Mouse (Mus musculus): ENCODE results near the gene Camsap3. TPM values are rescaled to one million over a fixed set of nuclear protein-coding genes. Genes with fewer than 3 reads are reported as not detected.
"Not testable (repeated sequence)": the region's sequence is repeated elsewhere in the genome, so short reads cannot be mapped to it uniquely, and the experiment has no call there.

Gene Camsap3
- polyA plus RNA-seq, 1 experiment from 2014 or later, result 2.4 TPM

- Histone ChIP-seq H3K27ac (ENCODE audit: poor library complexity, severe bottlenecking) (no peak overlapping the region), H3K4me3 (no peak overlapping the region), H3K27me3 (replicated peaks) (no peaks in the 10 kb centered on the region), H3K9ac (no peak overlapping the region), H3K4me2 (no peak overlapping the region), H3K36me3 (no peaks in the 10 kb centered on the region), H3K4me1 (replicated peaks) (no peaks in the 10 kb centered on the region), H3K9me3 (replicated peaks) (no peaks in the 10 kb centered on the region)
- ATAC-seq (ENCODE audit: insufficient number of reproducible peaks, low FRiP score), result no peak
- WGBS, result 73% methylated on average over 15 of the region's 15 CpGs
These were observed 10.7 kb upstream of the Camsap3 start for GRCm38 (mm10) chr8:3576211-3576960.

- no peaks in the 10 kb centered on the region for H3K36me3 ChIP-seq
- H3K4me1 ChIP-seq (replicated peaks), result no peaks in the 10 kb centered on the region
- H3K9ac ChIP-seq, result no peak overlapping the region
- H3K4me2 ChIP-seq, result no peak overlapping the region
- no peak for ATAC-seq (ENCODE audit: insufficient number of reproducible peaks, low FRiP score)
- no peaks in the 10 kb centered on the region for H3K9me3 ChIP-seq (replicated peaks)
- H3K4me3 ChIP-seq, result no peak overlapping the region
- no peaks in the 10 kb centered on the region for H3K27me3 ChIP-seq (replicated peaks)
- 69% methylated on average over 9 of the region's 9 CpGs for WGBS
- H3K27ac ChIP-seq (ENCODE audit: poor library complexity, severe bottlenecking), result no peak overlapping the region
These were observed 7.4 kb upstream of the Camsap3 start for GRCm38 (mm10) chr8:3579390-3580364.

GRCm38 (mm10) chr8:3581961-3582360 is 5.1 kb upstream of the Camsap3 start:
- not testable (repeated sequence) for H3K36me3 ChIP-seq; H3K9ac ChIP-seq; ATAC-seq (ENCODE audit: insufficient number of reproducible peaks, low FRiP score); H3K4me1 ChIP-seq (replicated peaks); H3K4me3 ChIP-seq; H3K9me3 ChIP-seq (replicated peaks); H3K4me2 ChIP-seq; H3K27ac ChIP-seq (ENCODE audit: poor library complexity, severe bottlenecking)
- WGBS, result 86% methylated on average over 3 of the region's 3 CpGs
- H3K27me3 ChIP-seq (replicated peaks), result peaks cover 12% of the 10 kb centered on the region

GRCm38 (mm10) chr8:3586452-3586851 is 641 bp upstream of the Camsap3 start:
- Histone ChIP-seq H3K4me1 (replicated peaks) (peaks cover 6% of the 10 kb centered on the region; the same call in 1 of the 2 replicates), H3K27me3 (replicated peaks) (peaks cover 29% of the 10 kb centered on the region), H3K4me2 (no peak overlapping the region), H3K27ac (ENCODE audit: poor library complexity, severe bottlenecking) (no peak overlapping the region), H3K4me3 (no peak overlapping the region), H3K9me3 (replicated peaks) (no peaks in the 10 kb centered on the region), H3K9ac (no peak overlapping the region), H3K36me3 (no peaks in the 10 kb centered on the region)
- WGBS, result 85% methylated on average over 2 of the region's 2 CpGs
- ATAC-seq (ENCODE audit: insufficient number of reproducible peaks, low FRiP score), result no peak

GRCm38 (mm10) chr8:3587391-3588257 is 531 bp downstream of the Camsap3 start:
- Histone ChIP-seq H3K27ac (ENCODE audit: poor library complexity, severe bottlenecking) (no peak overlapping the region), H3K4me3 (peak overlapping the region; percentile 63), H3K9ac (peak overlapping the region; percentile 71), H3K9me3 (replicated peaks) (no peaks in the 10 kb centered on the region), H3K4me2 (peak overlapping the region; percentile 90), H3K36me3 (no peaks in the 10 kb centered on the region), H3K4me1 (replicated peaks) (peaks cover 6% of the 10 kb centered on the region; the same call in 1 of the 2 replicates), H3K27me3 (replicated peaks) (peaks cover 29% of the 10 kb centered on the region)
- under 1% methylated on average over 76 of the region's 77 CpGs for WGBS
- ATAC-seq (ENCODE audit: insufficient number of reproducible peaks, low FRiP score), result peak; percentile 41

- Histone ChIP-seq H3K4me3 (peak overlapping the region; percentile 63), H3K27ac (ENCODE audit: poor library complexity, severe bottlenecking) (no peak overlapping the region), H3K9me3 (replicated peaks) (no peaks in the 10 kb centered on the region), H3K36me3 (no peaks in the 10 kb centered on the region), H3K27me3 (replicated peaks) (peaks cover 29% of the 10 kb centered on the region), H3K4me2 (peak overlapping the region; percentile 90), H3K9ac (peak overlapping the region; percentile 71), H3K4me1 (replicated peaks) (peaks cover 6% of the 10 kb centered on the region; the same call in 1 of the 2 replicates)
- 0 out of 2 replicates have a peak, but pooled peaks have one; percentile 39 for ATAC-seq (ENCODE audit: insufficient number of reproducible peaks, low FRiP score)
- 11% methylated on average over 11 of the region's 11 CpGs for WGBS
These were observed 1.2 kb downstream of the Camsap3 start for GRCm38 (mm10) chr8:3588258-3588633.

- Histone ChIP-seq H3K36me3 (no peaks in the 10 kb centered on the region), H3K9ac (no peak overlapping the region), H3K27ac (ENCODE audit: poor library complexity, severe bottlenecking) (no peak overlapping the region), H3K4me1 (replicated peaks) (no peaks in the 10 kb centered on the region), H3K4me3 (no peak overlapping the region), H3K4me2 (no peak overlapping the region), H3K9me3 (replicated peaks) (no peaks in the 10 kb centered on the region), H3K27me3 (replicated peaks) (peaks cover 5% of the 10 kb centered on the region; the same call in 1 of the 2 replicates)
- 53% methylated on average over 3 of the region's 3 CpGs for WGBS
- no peak for ATAC-seq (ENCODE audit: insufficient number of reproducible peaks, low FRiP score)
These were observed 6.4 kb downstream of the Camsap3 start for GRCm38 (mm10) chr8:3593470-3593869.

- H3K27ac ChIP-seq (ENCODE audit: poor library complexity, severe bottlenecking), result no peak overlapping the region
- no peak for ATAC-seq (ENCODE audit: insufficient number of reproducible peaks, low FRiP score)
- no peaks in the 10 kb centered on the region for H3K27me3 ChIP-seq (replicated peaks)
- H3K36me3 ChIP-seq, result no peaks in the 10 kb centered on the region
- no peaks in the 10 kb centered on the region for H3K9me3 ChIP-seq (replicated peaks)
- WGBS, result 80% methylated on average over 2 of the region's 2 CpGs
- no peak overlapping the region for H3K4me3 ChIP-seq
- H3K9ac ChIP-seq, result no peak overlapping the region
- H3K4me1 ChIP-seq (replicated peaks), result no peaks in the 10 kb centered on the region
- no peak overlapping the region for H3K4me2 ChIP-seq
These were observed 7.4 kb downstream of the Camsap3 start for GRCm38 (mm10) chr8:3594466-3594865.

GRCm38 (mm10) chr8:3598054-3598453 is 11.0 kb downstream of the Camsap3 start:
- no peaks in the 10 kb centered on the region for H3K9me3 ChIP-seq (replicated peaks)
- ATAC-seq (ENCODE audit: insufficient number of reproducible peaks, low FRiP score), result no peak
- no peak overlapping the region for H3K27ac ChIP-seq (ENCODE audit: poor library complexity, severe bottlenecking)
- WGBS, result 60% methylated on average over 3 of the region's 3 CpGs
- H3K9ac ChIP-seq, result no peak overlapping the region
- H3K36me3 ChIP-seq, result no peaks in the 10 kb centered on the region
- no peaks in the 10 kb centered on the region for H3K27me3 ChIP-seq (replicated peaks)
- H3K4me2 ChIP-seq, result no peak overlapping the region
- H3K4me3 ChIP-seq, result no peak overlapping the region
- H3K4me1 ChIP-seq (replicated peaks), result no peaks in the 10 kb centered on the region

- 69% methylated on average over 1 of the region's 1 CpGs for WGBS
- no peak overlapping the region for H3K27ac ChIP-seq (ENCODE audit: poor library complexity, severe bottlenecking)
- no peak overlapping the region for H3K9ac ChIP-seq
- no peak overlapping the region for H3K4me3 ChIP-seq
- no peak for ATAC-seq (ENCODE audit: insufficient number of reproducible peaks, low FRiP score)
- no peaks in the 10 kb centered on the region for H3K27me3 ChIP-seq (replicated peaks)
- H3K4me2 ChIP-seq, result no peak overlapping the region
- no peaks in the 10 kb centered on the region for H3K4me1 ChIP-seq (replicated peaks)
- H3K36me3 ChIP-seq, result no peaks in the 10 kb centered on the region
- no peaks in the 10 kb centered on the region for H3K9me3 ChIP-seq (replicated peaks)
These were observed 12.1 kb downstream of the Camsap3 start for GRCm38 (mm10) chr8:3599219-3599618.
